Mouse (Mus musculus) neural tube, embryonic 11.5 days (tissue): Measurements from ENCODE around the gene Rpl18a. TPM values are rescaled to one million over a fixed set of nuclear protein-coding genes. Genes with fewer than 3 reads are reported as not detected.
A peak's percentile ranks its signal among the peaks of the same experiment; 100 is the strongest.

Experiments
- ATAC-seq: fragments of 200-750 bp; cut with Nextera tagmentation; 2 replicates; pipeline ENCODE4 v1.8.0; 2017; ENCODE audit warnings: moderate number of reproducible peaks, mild to moderate bottlenecking, moderate TSS enrichment, moderate library complexity; ENCODE audit not compliant: insufficient read depth, low FRiP score, low TSS enrichment
- DNase-seq: peaks from one replicate; pipeline ENCODE4 v3.0.0-alpha.2; 2015; ENCODE audit warnings: low spot score
- H3K27ac ChIP-seq: fragments of 300-500 bp; sonication (generic); 2 replicates; pipeline ENCODE4 v1.5.1; 2014; ENCODE audit warnings: low read depth, mild to moderate bottlenecking, low read length
- H3K27me3 ChIP-seq: fragments of 300-500 bp; sonication (generic); 2 replicates; pipeline ENCODE4 v1.6.1; 2014; ENCODE audit warnings: mild to moderate bottlenecking, low read length, mixed read lengths; ENCODE audit not compliant: control insufficient read depth, insufficient read depth
- H3K36me3 ChIP-seq: fragments of 300-500 bp; sonication (generic); 2 replicates; pipeline ENCODE4 v1.6.1; 2014; ENCODE audit warnings: mild to moderate bottlenecking, low read length, moderate library complexity, mixed read lengths; ENCODE audit not compliant: control insufficient read depth, insufficient read depth
- H3K4me1 ChIP-seq: fragments of 300-500 bp; sonication (generic); 2 replicates; pipeline ENCODE4 v1.6.1; 2014; ENCODE audit warnings: low read length, mixed read lengths; ENCODE audit not compliant: control insufficient read depth, insufficient read depth
- H3K4me2 ChIP-seq: fragments of 300-500 bp; sonication (generic); 2 replicates; pipeline ENCODE4 v1.6.1; 2014; ENCODE audit warnings: low read depth, mild to moderate bottlenecking, moderate library complexity
- H3K4me3 ChIP-seq: fragments of 300-500 bp; sonication (generic); 2 replicates; pipeline ENCODE4 v1.5.1; 2014; ENCODE audit warnings: low read depth, low read length
- H3K9ac ChIP-seq: fragments of 300-500 bp; sonication (generic); 2 replicates; pipeline ENCODE4 v1.6.1; 2014; ENCODE audit warnings: mild to moderate bottlenecking, low read length
- H3K9me3 ChIP-seq: fragments of 300-500 bp; sonication (generic); 2 replicates; pipeline ENCODE4 v1.6.1; 2016; ENCODE audit warnings: low read length; ENCODE audit not compliant: control insufficient read depth
- WGBS: fragments of 180-500 bp; shearing (Covaris S2); extraction: QIAGEN DNeasy Blood & Tissue Kit; methylation state at CpG from one replicate; pipeline ENCODE4 v1.1.7; 2014; 5-methylcytosine and 5-hydroxymethylcytosine counted together
- microRNA counts: library from miRNA; unstranded; fragments of <30 nt; microRNA quantifications from one replicate; lab custom pipeline; 2015
- microRNA-seq: library from miRNA; unstranded; fragments of <30 nt; microRNA quantifications from one replicate; pipeline ENCODE4, GENCODE M21; 2016
- polyA plus RNA-seq: library from polyadenylated mRNA; unstranded; fragments of >200 nt; fragmentation: Nextera tagmentation; extraction: Ambion mirVana; gene quantifications from 2 replicates; pipeline ENCODE4 v1.2.1, GENCODE M21; 2014

Rpl18a gene
- polyA plus RNA-seq, 1 experiment from 2014 or later, result 3,152 TPM

DNA sequence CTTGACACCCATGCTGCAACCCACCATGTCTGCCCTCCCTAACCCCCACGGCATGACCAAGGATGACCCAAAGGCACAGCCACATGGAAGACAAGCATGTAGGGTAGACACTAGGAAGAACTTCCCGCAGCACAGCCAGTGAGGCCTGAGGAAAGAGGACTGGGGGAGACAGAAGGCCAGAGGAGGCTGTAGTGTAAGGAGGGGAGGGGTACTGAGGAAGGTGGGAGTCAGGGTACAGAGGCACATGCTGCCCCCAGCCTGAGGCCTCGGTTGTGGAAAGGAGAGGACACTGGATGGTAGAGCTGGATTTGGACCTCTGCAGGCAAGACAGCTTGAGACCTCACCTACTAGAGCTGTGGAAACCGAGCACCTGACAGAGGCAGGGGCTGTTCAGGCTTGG, 46.3 kb downstream of the Rpl18a start:
- H3K9me3 ChIP-seq, result no peaks in the 10 kb centered on the region
- WGBS, result 91% methylated on average over 4 of the region's 4 CpGs

GRCm38 (mm10) chr8:70850132-70850845, 46.9 kb downstream of the Rpl18a start:
- Histone ChIP-seq H3K4me1 (no peaks in the 10 kb centered on the region), H3K27ac (no peak overlapping the region), H3K4me3 (no peak overlapping the region), H3K9ac (no peak overlapping the region), H3K9me3 (no peaks in the 10 kb centered on the region), H3K36me3 (no peaks in the 10 kb centered on the region), H3K4me2 (no peak overlapping the region), H3K27me3 (no peaks in the 10 kb centered on the region)
- ATAC-seq (no peak), DNase-seq (no peak)
- 83% methylated on average over 7 of the region's 7 CpGs for WGBS

More for the DNA sequence above, 46.3 kb downstream of the Rpl18a start:
- no peak overlapping the region for H3K27ac ChIP-seq
- H3K4me1 ChIP-seq, result no peaks in the 10 kb centered on the region
- DNase-seq, result no peak
- H3K4me2 ChIP-seq, result no peak overlapping the region
- no peak overlapping the region for H3K9ac ChIP-seq
- no peak for ATAC-seq
- no peaks in the 10 kb centered on the region for H3K36me3 ChIP-seq
- no peaks in the 10 kb centered on the region for H3K27me3 ChIP-seq
- no peak overlapping the region for H3K4me3 ChIP-seq

- no peak overlapping the region for H3K4me3 ChIP-seq
- no peak overlapping the region for H3K9ac ChIP-seq
- ATAC-seq (no peak), DNase-seq (no peak)
- no peak overlapping the region for H3K4me2 ChIP-seq
- H3K27ac ChIP-seq, result no peak overlapping the region
- H3K9me3 ChIP-seq, result no peaks in the 10 kb centered on the region
- no peaks in the 10 kb centered on the region for H3K36me3 ChIP-seq
- no peaks in the 10 kb centered on the region for H3K4me1 ChIP-seq
- no peaks in the 10 kb centered on the region for H3K27me3 ChIP-seq
- WGBS, result 78% methylated on average over 3 of the region's 3 CpGs
Measured at GRCm38 (mm10) chr8:70849333-70849990, 47.8 kb downstream of the Rpl18a start.

DNA sequence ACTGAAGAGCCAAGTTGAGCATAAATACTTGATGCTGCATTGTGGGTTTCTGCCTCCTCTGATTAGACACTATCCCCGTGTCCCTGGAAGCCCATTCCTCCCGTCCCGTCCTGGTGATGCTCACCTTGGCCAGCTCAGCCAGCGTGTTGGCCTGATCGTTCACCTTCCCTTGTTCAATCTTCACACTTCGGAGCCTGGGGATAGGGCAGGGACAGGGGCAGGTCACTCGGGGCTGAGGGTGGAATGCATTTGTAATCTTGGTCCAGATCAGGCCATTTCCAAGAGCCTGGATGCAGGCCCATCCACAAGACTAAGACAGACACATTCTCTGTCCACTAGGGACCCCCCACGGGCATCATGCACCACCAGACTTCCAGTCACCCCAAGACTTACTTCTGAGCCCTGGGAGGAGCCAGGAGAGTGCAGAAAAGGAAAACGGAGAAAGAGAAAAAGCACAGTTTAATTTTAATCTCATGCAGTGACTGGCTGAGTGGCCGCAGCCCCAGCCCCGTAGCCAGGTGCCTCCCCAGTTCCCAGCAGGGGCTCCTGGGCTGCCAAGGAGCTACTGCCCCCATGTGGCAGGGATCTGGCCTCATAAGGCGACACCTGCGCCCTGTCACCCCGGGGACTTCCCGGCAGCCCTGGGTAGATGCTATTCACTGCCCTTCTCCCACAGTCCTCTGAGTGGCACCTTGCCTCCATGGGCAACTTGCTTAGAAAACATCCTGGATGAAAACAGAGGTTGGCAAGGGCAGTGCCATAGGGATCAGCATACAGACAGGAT, 50.6 kb downstream of the Rpl18a start:
- 59% methylated on average over 15 of the region's 15 CpGs for WGBS
- DNase-seq, result no peak
- no peaks in the 10 kb centered on the region for H3K27me3 ChIP-seq
- H3K27ac ChIP-seq, result no peak overlapping the region
- H3K9ac ChIP-seq, result no peak overlapping the region
- no peaks in the 10 kb centered on the region for H3K36me3 ChIP-seq
- no peaks in the 10 kb centered on the region for H3K4me1 ChIP-seq
- no peak for ATAC-seq
- H3K4me2 ChIP-seq, result no peak overlapping the region
- H3K4me3 ChIP-seq, result no peak overlapping the region
- no peaks in the 10 kb centered on the region for H3K9me3 ChIP-seq

- Histone ChIP-seq H3K4me2 (no peak overlapping the region), H3K4me1 (no peaks in the 10 kb centered on the region), H3K9ac (no peak overlapping the region; the same call in 1 of the 2 replicates), H3K9me3 (no peaks in the 10 kb centered on the region), H3K36me3 (no peaks in the 10 kb centered on the region), H3K27ac (no peak overlapping the region), H3K4me3 (no peak overlapping the region), H3K27me3 (no peaks in the 10 kb centered on the region)
- DNase-seq (no peak), ATAC-seq (no peak)
- 39% methylated on average over 5 of the region's 5 CpGs for WGBS
Measured at GRCm38 (mm10) chr8:70845108-70845507, 52.1 kb downstream of the Rpl18a start.

MicroRNA genes within 50 kb of the gene (microRNA counts, 519-probe panel; counts per million panel counts)
- microRNA mmu-miR-1969 (lab: Ali Mortazavi, UCI), result 171 counts per million, percentile 57 among the panel's probes with 10 or more counts

Small RNAs within 50 kb of the gene (microRNA-seq; reads per million reads assigned to microRNA genes)
- gene Mir1969 (9.1 reads per million, percentile 20 among the genes with 10 or more reads in this experiment), gene Mir7067 (not detected)

Other genes starting within 250 kb of the Rpl18a start
- 246 and 268 TPM in 2 replicates for gene Pgpep1, start 237.0 kb downstream of the Rpl18a start, polyA plus RNA-seq
- gene Lsm4, start 224.2 kb downstream of the Rpl18a start, polyA plus RNA-seq, result 298 and 301 TPM in 2 replicates
- gene Jund, start 198.5 kb downstream of the Rpl18a start, polyA plus RNA-seq, result 167 and 171 TPM in 2 replicates
- not detected in 2 replicates for gene Iqcn, start 194.0 kb downstream of the Rpl18a start, polyA plus RNA-seq
- gene Gm3336, start 178.9 kb downstream of the Rpl18a start, polyA plus RNA-seq, result not detected in 2 replicates
- gene Pde4c, start 173.7 kb downstream of the Rpl18a start, polyA plus RNA-seq, result 0.42 TPM in 1 of 2 replicates, not detected in the other
- gene Rab3a, start 142.7 kb downstream of the Rpl18a start, polyA plus RNA-seq, result 97.9 and 111 TPM in 2 replicates
- 40.7 and 41.3 TPM in 2 replicates for gene Mpv17l2, start 136.5 kb downstream of the Rpl18a start, polyA plus RNA-seq
- 52.4 and 54.7 TPM in 2 replicates for gene Pik3r2, start 120.7 kb downstream of the Rpl18a start, polyA plus RNA-seq
- 10.5 and 14.7 TPM in 2 replicates for gene Mast3, start 92.4 kb downstream of the Rpl18a start, polyA plus RNA-seq
- gene Il12rb1, start 89.0 kb downstream of the Rpl18a start, polyA plus RNA-seq, result not detected in 2 replicates
- gene Arrdc2, start 57.7 kb downstream of the Rpl18a start, polyA plus RNA-seq, result 8.8 and 10.2 TPM in 2 replicates
- gene Kcnn1, start 34.2 kb downstream of the Rpl18a start, polyA plus RNA-seq, result 14.0 and 14.1 TPM in 2 replicates
- gene Ccdc124, start 23.5 kb downstream of the Rpl18a start, polyA plus RNA-seq, result 152 and 155 TPM in 2 replicates
- 0.87 and 1.1 TPM in 2 replicates for gene Slc5a5, start 4.7 kb downstream of the Rpl18a start, polyA plus RNA-seq
- 45.4 and 47.1 TPM in 2 replicates for gene Map1s, start 8.5 kb upstream of the Rpl18a start, polyA plus RNA-seq